Mouse (Mus musculus) 3134 (cell line): ENCODE data around the gene Mms19.

Experiments used
- DNase-seq: peaks from one replicate; pipeline ENCODE4 v3.0.0-alpha.2; 2011; ENCODE audit warnings: low spot score; ENCODE audit not compliant: insufficient read length; ENCODE audit errors: extremely low read depth

Gene Mms19

GRCm38 (mm10) chr19:41902848-41903593, 77.9 kb downstream of the Mms19 start:
- DNase-seq, result no peak

DNA sequence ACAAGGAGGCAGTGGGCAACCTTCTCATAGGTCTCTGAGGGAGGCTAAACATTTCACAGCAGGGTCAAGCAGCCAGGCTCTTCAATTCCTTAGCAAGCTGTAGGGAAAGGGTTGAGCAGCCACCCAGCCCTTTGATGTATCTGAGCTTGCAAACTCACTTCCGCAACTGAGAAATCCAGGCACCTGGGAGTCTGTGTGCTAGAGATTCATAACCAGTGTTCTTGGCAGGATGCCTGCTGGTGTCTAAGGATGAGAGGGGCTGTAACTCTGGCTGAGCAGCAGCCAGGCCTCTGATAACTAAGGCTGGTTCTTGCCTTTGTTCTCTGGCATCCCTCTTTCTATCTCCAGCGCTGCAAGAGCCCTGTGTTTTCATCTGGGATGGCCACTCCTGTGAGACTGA, 79.3 kb downstream of the Mms19 start:
- no peak for DNase-seq

DNA sequence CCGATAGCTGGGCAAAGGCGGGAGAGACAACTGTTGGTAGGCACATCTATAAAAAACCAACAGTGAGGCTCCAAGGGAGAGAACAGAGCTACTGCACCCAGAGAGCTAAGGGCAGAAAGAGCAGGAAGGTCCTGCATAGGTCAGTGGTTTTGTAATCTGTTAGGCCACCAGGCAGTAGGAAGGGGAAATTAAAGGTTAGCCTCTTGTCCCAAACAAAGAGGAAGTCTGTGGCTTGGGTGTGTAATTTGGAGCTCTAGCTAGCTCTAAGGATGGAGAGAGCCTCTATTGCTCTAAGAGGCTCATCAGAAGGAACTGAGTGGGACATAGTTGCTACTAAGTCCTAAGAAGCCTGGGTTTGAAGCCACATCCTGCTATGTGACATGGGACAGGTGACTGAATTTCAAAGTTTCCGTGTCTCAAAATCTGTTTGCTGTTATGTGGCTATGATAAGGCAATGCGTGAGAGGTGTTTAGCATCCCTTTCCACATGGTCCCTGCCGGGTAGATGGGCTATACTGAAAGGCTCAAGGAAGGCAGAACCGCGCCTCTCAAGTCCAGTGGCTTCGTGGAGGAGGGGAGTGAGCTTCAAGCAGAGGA, 80.4 kb downstream of the Mms19 start:
- DNase-seq, result no peak

- DNase-seq, result peak; percentile 28
These were observed 82.1 kb downstream of the Mms19 start for GRCm38 (mm10) chr19:41898860-41899259.

GRCm38 (mm10) chr19:41896319-41896711, 84.6 kb downstream of the Mms19 start:
- DNase-seq, result no peak

DNA sequence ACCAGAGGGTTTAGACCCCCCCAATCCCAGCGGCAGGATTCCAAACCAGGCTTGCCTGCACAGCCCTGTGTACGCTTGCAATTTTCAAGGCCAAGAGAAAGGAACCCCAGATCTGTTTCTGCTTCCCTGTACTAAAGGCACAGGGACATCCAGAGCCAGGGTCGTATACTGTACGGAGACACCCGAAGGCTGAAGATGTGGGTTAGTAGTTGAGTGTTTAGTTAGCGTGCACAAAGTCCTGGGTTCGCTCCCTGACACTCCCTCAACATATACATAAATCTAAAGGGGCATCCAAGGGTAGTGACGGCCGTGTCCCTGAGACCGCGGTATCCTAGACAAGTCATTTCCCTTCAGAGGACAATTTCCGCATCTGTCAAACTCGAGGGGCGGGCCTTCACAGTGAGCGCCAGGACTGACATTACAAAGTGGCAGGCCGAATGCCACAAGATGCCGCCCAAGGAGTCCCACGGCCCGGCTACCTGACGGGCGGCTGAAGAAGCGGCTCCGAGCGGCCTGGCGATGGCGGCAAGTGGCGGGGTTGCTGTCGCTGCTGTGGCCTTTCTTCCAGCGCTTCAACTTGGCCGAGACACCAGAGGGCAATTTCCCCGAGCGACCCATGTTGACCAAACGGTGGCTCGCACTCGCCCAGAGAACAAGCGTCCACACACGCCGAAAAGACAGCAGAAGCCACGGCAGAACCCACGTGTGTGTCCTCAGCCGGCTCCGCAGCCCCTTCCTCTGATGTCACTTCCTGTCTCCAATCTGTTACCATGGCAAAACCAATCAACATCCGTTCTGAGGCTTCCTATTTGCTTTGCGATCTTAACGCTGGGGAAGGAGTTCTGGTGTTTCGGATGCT, 85.3 kb downstream of the Mms19 start, which contains the start of gene Rrp12:
Gene Rrp12, minus strand, starts transcription at position 714 of the 859 bp plus-strand sequence.
- DNase-seq, result peak; percentile 81

DNA sequence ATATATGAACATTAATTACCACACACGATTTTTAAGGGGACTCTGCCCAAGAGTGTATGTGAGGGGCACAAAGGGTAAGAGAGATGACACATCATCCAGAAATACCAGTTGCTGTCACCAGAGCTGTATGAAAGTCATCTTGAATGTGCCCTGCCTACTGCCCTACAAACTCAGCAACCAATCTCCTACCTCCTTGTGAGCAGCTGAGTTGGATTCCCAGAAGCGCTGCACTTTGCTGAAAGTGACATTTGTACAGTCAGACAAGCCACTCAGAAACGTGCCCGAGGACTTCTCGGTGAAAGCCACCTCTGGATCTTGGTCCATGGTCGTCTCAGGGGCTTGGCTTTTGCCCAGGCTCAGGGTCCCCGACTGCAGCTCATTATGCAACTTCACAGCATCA, 86.0 kb downstream of the Mms19 start:
- DNase-seq, result no peak
